Mouse (Mus musculus) limb, embryonic 12.5 days (tissue): ENCODE measurements at regions not wholly inside any gene's neighbourhood (a gene's known extent, or its start where the extent isn't known, plus 50 kb on each side); places are given as distances from the start of the nearest gene placed in this dataset.

ENCODE experiments used
- ATAC-seq: fragments of 200-750 bp; cut with Nextera tagmentation; 2 replicates; pipeline ENCODE4 v1.8.0; 2017; ENCODE audit warnings: low read depth, moderate TSS enrichment; ENCODE audit not compliant: insufficient number of reproducible peaks, insufficient read depth, low FRiP score, low TSS enrichment
- H3K27ac ChIP-seq: fragments of 300-500 bp; sonication (generic); 2 replicates; pipeline ENCODE4 v1.5.1; 2016; ENCODE audit warnings: mild to moderate bottlenecking, moderate library complexity
- H3K27me3 ChIP-seq: fragments of 300-500 bp; sonication (generic); 2 replicates; pipeline ENCODE4 v1.6.1; 2016; ENCODE audit warnings: mild to moderate bottlenecking, moderate library complexity
- H3K36me3 ChIP-seq: fragments of 300-500 bp; sonication (generic); 2 replicates; pipeline ENCODE4 v1.6.1; 2016; ENCODE audit warnings: mild to moderate bottlenecking, moderate library complexity
- H3K4me1 ChIP-seq: fragments of 300-500 bp; sonication (generic); replicated peaks from 2 replicates; pipeline ENCODE4 v1.6.1; 2016
- H3K4me2 ChIP-seq: fragments of 300-500 bp; sonication (generic); 2 replicates; pipeline ENCODE4 v1.6.1; 2016; ENCODE audit warnings: mild to moderate bottlenecking, moderate library complexity
- H3K4me3 ChIP-seq: fragments of 300-500 bp; sonication (generic); replicated peaks from 2 replicates; pipeline ENCODE4 v1.5.1; 2016; ENCODE audit warnings: mild to moderate bottlenecking
- H3K9ac ChIP-seq: fragments of 300-500 bp; sonication (generic); replicated peaks from 2 replicates; pipeline ENCODE4 v1.6.1; 2016; ENCODE audit warnings: mild to moderate bottlenecking, moderate library complexity
- H3K9me3 ChIP-seq: fragments of 300-500 bp; sonication (generic); 2 replicates; pipeline ENCODE4 v1.6.1; 2016; ENCODE audit warnings: mild to moderate bottlenecking, moderate library complexity
- WGBS: fragments of 180-500 bp; shearing (Covaris S2); methylation state at CpG from one replicate; pipeline ENCODE4 v1.1.7; 2016; 5-methylcytosine and 5-hydroxymethylcytosine counted together

DNA sequence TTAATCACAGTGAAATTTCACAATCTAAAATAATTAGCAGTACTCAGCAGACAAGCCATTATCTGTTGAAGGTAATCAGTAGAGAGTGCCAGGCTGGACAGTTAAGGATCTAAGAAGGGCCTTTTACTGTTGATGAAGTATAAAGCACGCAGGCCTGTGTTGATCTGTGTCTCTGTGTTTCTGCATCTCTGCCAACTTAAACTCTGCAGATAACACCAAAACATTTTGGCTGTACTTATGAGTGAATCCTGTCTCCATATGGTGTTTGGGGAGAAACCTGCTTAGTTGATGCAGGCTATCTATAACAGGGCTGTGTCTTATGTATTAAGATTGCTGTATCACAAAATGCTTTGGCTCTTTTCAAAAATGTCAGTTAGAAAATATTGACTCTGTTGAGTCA is 482.8 kb upstream of the Adamts9 start:
- no peaks in the 10 kb centered on the region for H3K36me3 ChIP-seq
- H3K9ac ChIP-seq: no peak overlapping the region
- no peaks in the 10 kb centered on the region; the same call in 1 of the 2 replicates for H3K27me3 ChIP-seq
- no peak overlapping the region for H3K27ac ChIP-seq
- H3K4me1 ChIP-seq: 0 out of 2 replicates have a peak, but pooled peaks cover 7% of the 10 kb centered on the region
- H3K4me2 ChIP-seq: no peak overlapping the region
- 84% methylated on average over 1 of the region's 1 CpGs for WGBS
- H3K4me3 ChIP-seq: no peak overlapping the region
- no peak for ATAC-seq
- no peaks in the 10 kb centered on the region for H3K9me3 ChIP-seq

DNA sequence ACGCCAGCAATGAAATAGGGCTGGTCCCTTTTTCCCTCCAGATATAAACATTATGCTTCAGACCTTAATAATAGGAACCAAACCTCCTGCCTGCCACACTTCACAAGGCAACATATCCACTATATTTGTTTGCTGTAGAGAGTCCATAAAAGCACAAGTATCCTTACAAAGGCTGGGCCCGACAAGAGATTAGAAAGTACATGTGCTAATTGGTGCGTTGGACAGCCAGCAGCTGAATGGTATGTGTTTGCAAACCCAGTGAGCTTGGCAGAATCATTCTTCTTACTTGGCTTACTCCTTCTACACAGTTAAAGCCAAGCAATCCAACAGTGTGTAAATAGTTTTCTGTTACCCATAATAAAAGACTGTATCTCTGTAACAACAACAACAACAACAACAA is 479.6 kb upstream of the Adamts9 start:
- H3K27ac ChIP-seq: no peak overlapping the region
- no peak overlapping the region for H3K4me2 ChIP-seq
- H3K36me3 ChIP-seq: no peaks in the 10 kb centered on the region
- no peaks in the 10 kb centered on the region; the same call in 1 of the 2 replicates for H3K27me3 ChIP-seq
- WGBS: 44% methylated on average over 3 of the region's 3 CpGs
- no peaks in the 10 kb centered on the region for H3K9me3 ChIP-seq
- H3K4me3 ChIP-seq: no peak overlapping the region
- H3K4me1 ChIP-seq: 0 out of 2 replicates have a peak, but pooled peaks cover 7% of the 10 kb centered on the region
- ATAC-seq: no peak
- H3K9ac ChIP-seq: no peak overlapping the region

DNA sequence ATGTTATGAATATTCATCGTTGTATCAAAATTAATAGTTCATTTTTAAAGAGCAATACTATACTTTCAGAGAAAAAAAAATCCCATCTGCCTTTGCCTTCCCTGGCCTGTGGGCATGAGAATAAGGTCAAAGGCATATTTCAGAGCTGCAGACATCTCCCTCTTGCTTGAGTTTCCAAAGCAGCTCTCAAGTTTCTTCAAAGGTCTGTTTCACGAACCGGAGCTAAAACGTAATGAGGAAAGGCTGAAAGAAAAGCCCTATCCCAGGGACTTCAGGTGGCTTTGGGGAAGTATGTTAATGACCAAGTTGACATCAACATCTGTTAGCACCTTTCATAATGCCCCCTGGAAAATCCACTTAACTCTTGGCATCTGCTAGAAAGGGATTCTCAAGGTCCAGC is 479.0 kb upstream of the Adamts9 start:
- Histone ChIP-seq H3K27ac (no peak overlapping the region), H3K9ac (no peak overlapping the region), H3K4me2 (no peak overlapping the region), H3K4me3 (no peak overlapping the region), H3K4me1 (peaks cover 13% of the 10 kb centered on the region), H3K9me3 (no peaks in the 10 kb centered on the region), H3K27me3 (no peaks in the 10 kb centered on the region; the same call in 1 of the 2 replicates), H3K36me3 (no peaks in the 10 kb centered on the region)
- WGBS: 29% methylated on average over 4 of the region's 4 CpGs
- no peak for ATAC-seq

DNA sequence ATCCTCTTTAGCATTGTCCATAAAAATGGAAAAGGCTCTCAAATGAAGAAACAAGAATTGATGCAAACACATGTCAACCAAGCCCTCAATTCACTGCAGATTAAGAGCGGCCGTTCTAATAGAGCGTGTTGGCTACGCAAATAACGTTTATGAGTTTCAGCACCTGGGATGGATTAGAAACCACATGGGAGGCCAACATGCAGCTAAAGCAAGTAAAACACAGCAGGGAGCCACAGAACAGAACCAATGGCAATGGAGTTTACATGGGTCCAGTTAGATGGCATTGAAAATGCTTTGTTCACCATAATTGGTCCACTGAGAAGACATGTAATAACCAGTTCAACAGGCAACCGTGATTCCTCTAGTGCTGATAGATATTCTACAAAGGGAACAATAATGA is 474.3 kb upstream of the Adamts9 start:
- no peak overlapping the region for H3K4me3 ChIP-seq
- no peak overlapping the region for H3K4me2 ChIP-seq
- no peaks in the 10 kb centered on the region for H3K36me3 ChIP-seq
- no peak; the same call in 1 of the 2 replicates for ATAC-seq
- H3K4me1 ChIP-seq: peaks cover 16% of the 10 kb centered on the region
- H3K9me3 ChIP-seq: no peaks in the 10 kb centered on the region
- no peaks in the 10 kb centered on the region for H3K27me3 ChIP-seq
- 0 out of 2 replicates have a peak overlapping the region, but pooled peaks have one; percentile 50 for H3K27ac ChIP-seq
- H3K9ac ChIP-seq: no peak overlapping the region
- 18% methylated on average over 6 of the region's 6 CpGs for WGBS

DNA sequence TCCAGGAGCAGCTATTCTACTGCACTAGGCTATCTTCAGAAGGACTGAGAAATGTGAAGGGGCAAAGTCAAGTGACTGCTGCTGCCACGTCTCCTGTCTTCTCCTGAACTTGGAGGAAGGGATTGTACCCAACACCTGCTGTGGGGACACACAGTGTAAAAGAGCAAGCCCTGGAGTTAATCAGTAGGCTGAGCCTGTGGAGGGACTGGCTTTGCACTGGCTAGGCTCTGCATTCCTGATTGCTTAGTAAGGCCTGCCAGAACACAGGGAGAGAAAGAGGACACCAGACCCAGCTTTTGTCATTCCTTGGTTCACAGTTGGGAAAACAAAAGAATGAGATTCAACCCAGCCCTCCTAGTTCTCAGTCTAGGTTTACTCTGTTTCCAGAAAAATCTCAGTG is 472.7 kb upstream of the Adamts9 start:
- H3K36me3 ChIP-seq: no peaks in the 10 kb centered on the region
- peaks cover 12% of the 10 kb centered on the region for H3K4me1 ChIP-seq
- ATAC-seq: no peak
- H3K9ac ChIP-seq: no peak overlapping the region
- H3K27me3 ChIP-seq: no peaks in the 10 kb centered on the region
- no peak overlapping the region for H3K4me2 ChIP-seq
- H3K27ac ChIP-seq: no peak overlapping the region
- no peaks in the 10 kb centered on the region for H3K9me3 ChIP-seq
- no peak overlapping the region for H3K4me3 ChIP-seq
- 32% methylated on average over 1 of the region's 1 CpGs for WGBS

DNA sequence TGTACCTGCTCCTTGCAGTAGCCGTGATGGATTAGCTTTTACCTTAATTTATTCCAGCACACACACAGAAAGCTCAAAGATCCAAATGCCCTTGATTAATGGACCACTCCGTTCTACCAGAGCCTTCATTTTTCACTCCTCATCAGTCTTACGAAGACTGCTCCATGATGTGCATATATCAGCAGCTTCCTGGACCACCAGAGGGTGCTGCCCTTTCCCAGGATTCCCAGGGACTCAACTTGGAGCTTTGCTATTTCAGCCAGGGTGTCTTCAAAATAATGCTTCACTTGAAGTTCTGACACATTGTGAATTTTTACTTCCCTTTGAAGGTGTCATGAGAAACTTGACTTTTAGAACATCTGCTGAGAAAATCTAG is 467.8 kb upstream of the Adamts9 start:
- Histone ChIP-seq H3K9me3 (no peaks in the 10 kb centered on the region), H3K27ac (no peak overlapping the region), H3K4me2 (no peak overlapping the region), H3K9ac (no peak overlapping the region), H3K27me3 (no peaks in the 10 kb centered on the region), H3K4me1 (no peaks in the 10 kb centered on the region; the same call in 1 of the 2 replicates), H3K36me3 (no peaks in the 10 kb centered on the region), H3K4me3 (no peak overlapping the region)
- 19% methylated on average over 3 of the region's 3 CpGs for WGBS
- no peak for ATAC-seq

DNA sequence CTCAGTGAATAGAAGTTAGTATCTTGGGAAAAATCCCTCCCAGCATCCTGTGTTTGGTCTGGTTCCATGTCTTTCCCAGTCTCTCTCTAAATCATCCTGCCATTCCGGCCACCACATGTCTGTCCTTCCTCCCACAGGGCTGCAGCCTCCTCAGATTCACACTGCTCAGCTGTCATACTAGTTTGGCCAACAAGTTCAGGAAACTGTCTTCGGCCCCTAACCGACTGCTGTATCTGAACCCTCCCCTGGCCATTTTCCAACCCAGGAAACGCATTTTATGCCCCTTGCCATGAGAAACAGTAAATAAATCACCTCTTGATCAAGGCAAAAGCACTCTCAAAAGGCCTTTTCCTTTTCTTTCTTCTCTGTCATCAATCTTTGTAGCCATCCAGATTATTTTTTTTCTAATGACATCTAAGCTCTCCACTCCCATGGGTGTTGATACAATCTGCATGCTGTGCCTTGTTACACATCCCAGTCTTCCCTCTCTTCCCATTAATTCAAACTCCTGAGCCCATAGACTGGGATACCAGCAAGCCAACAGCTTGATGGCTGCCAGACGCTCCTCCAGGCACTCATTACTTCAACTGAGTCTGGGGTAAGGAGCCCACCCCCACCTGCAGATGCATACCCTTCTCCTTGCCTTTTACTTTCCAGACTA is 467.3 kb upstream of the Adamts9 start:
- ATAC-seq: no peak
- Histone ChIP-seq H3K36me3 (no peaks in the 10 kb centered on the region), H3K9ac (no peak overlapping the region), H3K27ac (no peak overlapping the region), H3K4me2 (no peak overlapping the region), H3K27me3 (no peaks in the 10 kb centered on the region), H3K4me3 (no peak overlapping the region), H3K4me1 (no peaks in the 10 kb centered on the region; the same call in 1 of the 2 replicates), H3K9me3 (no peaks in the 10 kb centered on the region)
- 20% methylated on average over 5 of the region's 5 CpGs for WGBS

DNA sequence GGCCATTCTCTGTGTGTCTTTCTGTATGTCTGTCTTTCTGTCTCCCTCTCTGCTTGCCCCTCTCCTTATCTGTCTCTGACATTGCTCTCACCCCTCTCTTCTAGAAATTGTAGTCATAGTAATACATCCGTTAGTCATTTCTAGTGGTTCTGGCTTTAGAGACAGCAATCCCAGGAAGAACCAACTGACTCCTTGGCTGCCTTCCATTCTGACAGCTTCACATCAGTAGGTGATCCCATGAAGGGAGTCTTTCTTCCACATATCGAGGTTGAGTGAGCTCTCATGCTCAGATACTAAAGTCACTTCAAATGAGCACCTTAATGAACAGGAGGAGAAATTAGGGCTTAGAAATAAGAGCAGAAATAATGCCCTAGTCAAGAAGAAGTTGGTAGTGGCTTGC is 455.3 kb upstream of the Adamts9 start:
- Histone ChIP-seq H3K9me3 (no peaks in the 10 kb centered on the region), H3K4me3 (no peak overlapping the region), H3K9ac (no peak overlapping the region), H3K27ac (no peak overlapping the region), H3K4me1 (peaks cover 16% of the 10 kb centered on the region), H3K36me3 (no peaks in the 10 kb centered on the region), H3K4me2 (no peak overlapping the region), H3K27me3 (no peaks in the 10 kb centered on the region; the same call in 1 of the 2 replicates)
- no peak for ATAC-seq
- WGBS: 82% methylated on average over 2 of the region's 2 CpGs

DNA sequence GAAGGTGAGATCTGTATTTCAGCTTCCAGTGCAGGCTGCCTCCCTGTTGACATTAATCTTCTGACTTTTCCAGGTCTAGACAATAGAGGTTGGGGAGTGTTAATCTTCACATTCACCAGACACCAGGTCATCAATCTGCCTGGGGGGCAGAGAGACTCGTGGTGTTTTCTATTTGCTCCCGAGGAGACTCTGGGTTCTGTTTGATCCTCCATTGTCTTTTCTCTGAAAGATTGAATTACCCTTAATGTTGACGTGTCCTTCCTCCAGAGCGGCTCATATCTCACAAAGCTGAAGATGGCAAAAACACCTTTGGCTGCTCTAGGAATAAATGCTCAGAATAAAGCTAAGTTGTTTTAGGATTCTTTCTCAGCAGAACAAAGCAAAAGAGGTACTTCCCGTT is 453.8 kb upstream of the Adamts9 start:
- Histone ChIP-seq H3K9me3 (no peaks in the 10 kb centered on the region), H3K27ac (no peak overlapping the region), H3K27me3 (no peaks in the 10 kb centered on the region; the same call in 1 of the 2 replicates), H3K9ac (no peak overlapping the region), H3K4me1 (peaks cover 16% of the 10 kb centered on the region), H3K36me3 (no peaks in the 10 kb centered on the region), H3K4me3 (no peak overlapping the region), H3K4me2 (no peak overlapping the region)
- WGBS: 24% methylated on average over 5 of the region's 5 CpGs
- no peak for ATAC-seq

DNA sequence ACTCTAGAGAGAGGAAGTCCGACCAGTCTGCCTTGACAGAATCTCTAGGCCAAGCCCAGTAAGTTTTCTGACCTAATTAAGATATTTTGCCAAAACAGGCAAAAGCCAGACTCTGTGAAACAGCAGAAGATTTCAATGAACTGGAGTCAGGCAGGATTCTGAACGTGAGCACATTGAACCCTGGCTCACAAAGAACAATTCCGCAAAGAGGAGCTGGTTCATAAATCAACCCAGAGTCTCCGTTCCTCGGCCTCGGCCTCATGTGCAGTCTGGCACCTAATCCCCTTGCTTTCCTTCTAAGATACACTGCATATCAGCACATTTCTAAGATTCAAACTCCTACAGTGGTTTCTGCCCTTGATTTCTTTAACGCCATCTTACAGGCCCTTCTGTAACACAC is 452.7 kb upstream of the Adamts9 start:
- no peak for ATAC-seq
- Histone ChIP-seq H3K4me3 (no peak overlapping the region), H3K4me1 (peaks cover 16% of the 10 kb centered on the region), H3K4me2 (no peak overlapping the region), H3K9me3 (no peaks in the 10 kb centered on the region), H3K27me3 (no peaks in the 10 kb centered on the region; the same call in 1 of the 2 replicates), H3K9ac (no peak overlapping the region), H3K27ac (no peak overlapping the region), H3K36me3 (no peaks in the 10 kb centered on the region)
- 29% methylated on average over 7 of the region's 7 CpGs for WGBS

DNA sequence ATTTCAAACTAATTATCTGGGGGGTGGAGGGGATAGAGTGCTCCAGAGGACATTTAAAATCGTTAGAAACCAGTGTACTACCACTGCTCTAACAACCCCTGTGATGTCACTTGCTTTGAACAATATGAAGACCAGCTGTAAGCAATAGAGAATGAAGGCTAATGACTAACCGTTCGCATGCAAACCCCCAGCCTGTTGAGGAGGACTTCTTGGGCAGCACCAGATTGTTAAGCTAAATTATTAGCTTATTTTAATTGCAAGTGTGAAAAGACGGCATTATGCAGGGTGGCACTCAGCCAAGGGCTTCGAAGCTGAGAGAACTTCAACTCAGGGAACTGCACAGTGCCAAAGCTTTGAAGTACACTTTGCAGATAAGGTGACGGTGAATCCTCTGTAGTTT is 452.0 kb upstream of the Adamts9 start:
- Histone ChIP-seq H3K27ac (no peak overlapping the region), H3K36me3 (no peaks in the 10 kb centered on the region), H3K4me2 (no peak overlapping the region), H3K27me3 (no peaks in the 10 kb centered on the region; the same call in 1 of the 2 replicates), H3K4me3 (no peak overlapping the region), H3K9ac (no peak overlapping the region), H3K9me3 (no peaks in the 10 kb centered on the region), H3K4me1 (peaks cover 16% of the 10 kb centered on the region)
- ATAC-seq: no peak
- WGBS: 17% methylated on average over 6 of the region's 6 CpGs

DNA sequence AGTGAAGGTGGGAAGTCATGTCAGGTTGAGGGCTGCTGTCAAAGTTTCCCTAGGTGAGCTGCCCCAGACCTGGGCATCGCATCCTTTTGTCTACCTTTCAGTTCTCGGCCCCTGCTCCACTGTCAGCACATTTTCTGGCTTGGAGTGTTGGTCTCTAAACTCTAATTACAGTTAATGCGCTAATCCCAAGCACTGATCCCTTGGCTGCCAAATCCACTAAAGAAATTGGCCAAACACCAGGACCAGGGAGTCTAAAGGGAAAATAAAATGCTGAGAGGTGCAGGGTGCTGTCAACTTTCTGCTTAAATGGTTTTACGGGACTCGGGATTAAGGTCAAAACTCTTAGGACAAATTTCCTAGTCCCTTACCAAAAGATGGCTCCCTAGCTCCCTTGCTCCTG is 450.3 kb upstream of the Adamts9 start:
- no peak overlapping the region for H3K27ac ChIP-seq
- WGBS: 80% methylated on average over 5 of the region's 5 CpGs
- H3K9me3 ChIP-seq: no peaks in the 10 kb centered on the region
- no peak overlapping the region for H3K4me2 ChIP-seq
- H3K4me1 ChIP-seq: peaks cover 16% of the 10 kb centered on the region
- H3K4me3 ChIP-seq: no peak overlapping the region
- no peak for ATAC-seq
- H3K27me3 ChIP-seq: no peaks in the 10 kb centered on the region; the same call in 1 of the 2 replicates
- no peaks in the 10 kb centered on the region for H3K36me3 ChIP-seq
- H3K9ac ChIP-seq: no peak overlapping the region
